Mouse (Mus musculus): Measurements from ENCODE around the gene Zfp853.

The Zfp853 gene

DNA sequence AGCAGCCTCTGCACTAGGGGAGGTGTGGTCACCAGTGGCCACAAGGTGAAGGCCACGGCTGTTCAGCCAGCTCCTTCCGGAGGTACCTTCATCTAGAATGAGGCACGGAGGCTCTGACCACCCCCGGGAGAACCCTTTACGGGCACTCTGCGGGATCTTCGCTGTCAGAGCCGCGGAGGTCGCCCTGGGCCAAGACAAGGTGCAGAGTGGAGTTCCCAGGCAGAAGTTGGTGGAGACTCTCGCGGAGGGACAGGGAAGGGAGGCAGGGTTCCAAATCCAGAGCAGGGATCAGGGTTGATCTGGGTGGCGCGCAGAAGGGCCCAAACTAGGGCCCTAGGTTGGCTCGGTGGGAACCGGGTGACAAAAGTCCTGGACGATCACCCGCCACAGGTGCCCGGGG lies 544 bp downstream of the Zfp853 start:
- no peak for DNase-seq (ENCODE audit: low spot score in 2 of 2)

DNA sequence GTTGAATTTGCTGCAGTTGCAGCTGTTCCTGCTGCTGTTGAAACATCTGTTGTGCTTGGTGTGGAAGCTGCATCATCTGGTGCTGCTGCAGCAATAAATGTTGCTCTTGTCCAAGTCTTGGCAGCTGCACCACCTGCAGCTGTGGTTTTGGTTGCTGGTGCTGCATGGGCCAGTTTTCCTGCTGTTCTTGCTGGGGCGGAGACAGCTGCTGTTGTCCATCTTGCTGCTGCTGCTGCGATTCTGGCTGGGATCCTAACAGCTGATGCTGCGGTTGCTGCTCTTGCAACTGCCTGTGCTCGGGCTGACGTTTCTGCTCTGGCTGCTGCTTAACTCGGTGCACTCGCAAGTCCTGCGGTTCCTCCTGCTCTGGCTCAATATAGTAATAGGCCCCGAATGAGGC lies 4.1 kb downstream of the Zfp853 start:
- DNase-seq (ENCODE audit: low spot score in 2 of 2) = no peak

DNA sequence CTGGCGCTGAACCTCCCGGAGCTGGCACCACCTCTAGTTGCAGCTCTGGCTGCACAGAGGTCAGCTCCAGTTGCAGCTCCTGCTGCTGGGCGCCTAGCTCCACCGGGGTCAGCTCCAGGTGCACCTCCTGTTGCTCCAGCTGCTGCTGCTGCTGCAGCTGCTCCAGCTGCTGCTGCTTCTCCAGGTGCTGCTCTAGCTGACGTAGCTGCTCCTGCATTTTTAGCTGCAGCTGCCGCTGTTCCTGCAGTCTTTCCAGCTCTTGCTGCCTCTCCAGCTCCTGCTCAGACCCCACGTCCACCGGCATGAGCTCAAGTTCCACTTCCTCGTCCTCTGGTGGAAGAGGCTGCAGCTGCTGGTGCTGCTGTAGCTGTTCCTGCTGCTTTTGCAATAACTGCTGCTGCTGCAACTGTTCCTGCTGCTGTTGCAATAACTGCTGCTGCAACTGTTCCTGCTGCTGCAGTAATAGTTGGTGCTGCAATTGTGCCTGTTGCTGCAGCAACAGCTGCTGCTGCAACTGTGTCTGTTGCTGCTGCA lies 5.0 kb downstream of the Zfp853 start:
- DNase-seq (ENCODE audit: low spot score in 2 of 2) = no peak

- no peak for DNase-seq (ENCODE audit: low spot score in 2 of 2)
Observed at GRCm38 (mm10) chr5:143287774-143288328, 5.6 kb downstream of the Zfp853 start.

DNA sequence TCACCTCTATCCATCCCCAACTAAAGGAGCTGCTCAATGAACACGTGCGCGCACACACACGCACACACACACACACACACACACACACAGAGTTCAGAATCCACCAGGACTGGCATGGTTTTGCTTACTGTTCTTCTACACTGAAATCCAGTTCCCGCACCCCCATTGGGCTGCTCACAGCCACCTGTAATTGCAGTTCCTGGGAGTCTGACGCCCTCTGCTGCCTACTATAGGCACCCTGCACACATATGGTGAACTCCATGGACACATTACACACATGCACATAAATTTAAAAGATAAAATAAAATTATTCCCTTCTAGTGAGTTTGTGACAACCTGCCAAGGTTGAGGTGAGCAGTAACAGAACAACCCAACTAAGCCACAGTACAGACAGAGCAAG lies 8.7 kb downstream of the Zfp853 start:
- no peak for DNase-seq (ENCODE audit: low spot score in 2 of 2)

- DNase-seq (ENCODE audit: low spot score in 2 of 2) = no peak
Observed at GRCm38 (mm10) chr5:143279247-143279646, 14.2 kb downstream of the Zfp853 start.

DNA sequence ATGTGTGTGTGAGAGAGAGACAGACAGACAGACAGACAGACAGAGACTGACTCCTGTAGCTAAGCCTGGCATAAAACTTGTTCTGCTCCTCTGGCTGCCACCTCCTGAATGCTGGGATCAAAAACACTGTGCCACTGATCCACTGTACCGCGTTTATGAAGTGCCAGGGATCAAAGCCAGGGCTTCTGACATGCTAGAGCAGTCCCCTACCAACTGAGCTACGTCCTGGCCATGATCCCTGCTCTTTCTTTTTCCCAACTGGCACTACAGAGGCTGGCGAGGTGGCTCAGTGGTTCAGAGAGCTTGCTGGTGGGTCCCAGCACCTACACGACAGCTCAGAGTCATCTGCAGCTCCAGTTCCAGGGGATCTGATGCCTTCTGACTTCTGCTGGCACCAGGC lies 17.7 kb downstream of the Zfp853 start:
- DNase-seq (ENCODE audit: low spot score in 2 of 2) = no peak

GRCm38 (mm10) chr5:143272540-143273330 lies 20.7 kb downstream of the Zfp853 start:
- DNase-seq (ENCODE audit: low spot score in 2 of 2) = peak in 1 of 2 experiments; percentile 65

GRCm38 (mm10) chr5:143272108-143272507 lies 21.3 kb downstream of the Zfp853 start:
- no peak for DNase-seq (ENCODE audit: low spot score in 2 of 2)

DNA sequence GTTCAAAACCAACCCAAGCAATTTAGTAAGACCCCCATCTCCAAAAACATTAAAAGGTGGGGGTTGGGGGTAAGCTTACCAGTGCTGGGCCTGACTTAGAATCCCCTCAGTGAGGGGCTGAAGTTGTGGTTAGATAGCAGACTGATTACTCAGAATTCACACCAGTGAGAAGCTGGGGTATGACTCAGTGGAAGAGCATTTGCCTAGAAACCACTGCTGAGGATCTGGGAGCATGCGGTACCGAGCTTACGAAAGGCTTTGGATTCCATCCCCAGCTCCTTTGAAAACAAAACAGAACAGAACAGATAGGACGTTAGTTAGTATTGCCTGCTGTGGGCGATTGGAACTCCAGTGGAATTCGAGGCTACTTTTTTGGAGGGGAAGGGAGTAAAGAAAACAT lies 21.8 kb downstream of the Zfp853 start:
- DNase-seq (ENCODE audit: low spot score in 2 of 2) = no peak

DNA sequence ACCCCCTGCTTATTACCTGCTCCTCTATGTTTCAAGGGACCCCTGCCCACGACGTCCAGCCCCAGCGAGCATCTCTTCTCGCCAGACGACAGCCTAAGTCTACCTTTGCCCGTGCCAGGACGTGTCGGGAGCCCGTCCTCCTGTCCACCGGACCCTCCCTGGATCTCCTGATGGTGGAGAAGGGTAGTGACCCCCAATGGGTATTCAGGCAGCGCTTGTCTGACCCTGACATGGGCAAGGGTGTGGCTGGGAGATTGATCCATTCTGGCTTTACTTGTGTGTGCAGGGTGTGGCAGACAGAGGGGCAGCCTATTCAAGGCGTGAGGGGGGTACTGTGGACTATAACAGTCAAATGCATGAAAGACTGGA lies 23.3 kb downstream of the Zfp853 start:
- no peak for DNase-seq (ENCODE audit: low spot score in 2 of 2)

GRCm38 (mm10) chr5:143269363-143270150 lies 23.9 kb downstream of the Zfp853 start, which contains the start of gene Zfp316:
TSS of gene Zfp316 (minus strand) at chr5:143270022.
- DNase-seq (ENCODE audit: low spot score in 2 of 2) = peak; percentile 35 to 58

GRCm38 (mm10) chr5:143268985-143269362 lies 24.4 kb downstream of the Zfp853 start:
- no peak for DNase-seq (ENCODE audit: low spot score in 2 of 2)

DNA sequence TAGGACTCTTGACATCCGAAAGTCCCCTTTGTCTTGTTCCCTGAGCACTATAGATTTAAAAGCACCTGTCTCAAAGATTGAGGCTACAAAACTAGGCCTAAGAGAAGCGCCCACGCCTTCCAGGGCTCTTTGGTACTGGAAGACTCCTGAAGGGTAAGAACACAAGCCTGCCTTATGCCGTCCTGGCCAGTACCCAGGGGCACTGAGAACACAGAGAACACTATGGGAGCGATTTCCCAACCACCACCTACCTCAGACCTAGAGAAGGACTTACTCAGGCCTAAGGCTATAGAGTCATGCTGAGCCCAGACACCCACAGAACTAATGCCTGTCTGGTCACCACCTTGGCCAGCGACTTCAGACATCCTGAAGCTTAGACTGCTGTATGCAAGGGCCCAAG lies 26.6 kb downstream of the Zfp853 start:
- DNase-seq (ENCODE audit: low spot score in 2 of 2) = no peak

- no peak for DNase-seq (ENCODE audit: low spot score in 2 of 2)
Observed at GRCm38 (mm10) chr5:143265409-143265808, 28.0 kb downstream of the Zfp853 start.

DNA sequence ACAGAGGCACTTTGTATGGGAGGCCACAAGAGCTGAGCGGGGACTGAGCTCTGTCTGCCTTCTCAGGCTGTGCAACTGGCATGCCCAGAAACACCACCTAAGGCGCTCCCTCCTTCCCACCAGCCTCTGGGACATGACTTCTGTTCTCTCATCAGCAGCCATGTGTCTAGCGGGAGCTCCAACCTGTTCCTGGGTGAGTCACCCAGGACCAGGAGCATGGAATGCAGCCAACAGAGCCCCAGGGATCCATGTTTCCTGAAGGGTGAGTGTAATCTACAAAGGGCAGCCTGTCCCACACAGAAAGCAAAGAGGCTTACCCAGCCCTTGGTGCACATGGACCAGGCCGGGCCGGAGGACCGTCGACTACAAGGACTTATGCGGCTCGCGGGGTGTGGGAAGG lies 28.7 kb downstream of the Zfp853 start:
- no peak for DNase-seq (ENCODE audit: low spot score in 2 of 2)

GRCm38 (mm10) chr5:143261636-143262035 lies 31.8 kb downstream of the Zfp853 start:
- no peak for DNase-seq (ENCODE audit: low spot score in 2 of 2)

- DNase-seq (ENCODE audit: low spot score in 2 of 2) = no peak
Observed at GRCm38 (mm10) chr5:143255802-143256201, 37.6 kb downstream of the Zfp853 start.

GRCm38 (mm10) chr5:143255131-143255519 lies 38.3 kb downstream of the Zfp853 start:
- no peak for DNase-seq (ENCODE audit: low spot score in 2 of 2)

- DNase-seq (ENCODE audit: low spot score in 2 of 2) = peak in 1 of 2 experiments; percentile 17
Observed at GRCm38 (mm10) chr5:143254487-143255130, 38.8 kb downstream of the Zfp853 start.

- no peak for DNase-seq (ENCODE audit: low spot score in 2 of 2)
Observed at GRCm38 (mm10) chr5:143253881-143254486, 39.4 kb downstream of the Zfp853 start.
